Mouse (Mus musculus) embryo, embryonic 9.5 days (tissue): Measurements from ENCODE around the gene Slc10a1.

Source experiments
- DNase-seq: peaks from one replicate; pipeline ENCODE4 v3.0.0-alpha.2; 2017; ENCODE audit errors: extremely low spot score

Gene Slc10a1

DNA sequence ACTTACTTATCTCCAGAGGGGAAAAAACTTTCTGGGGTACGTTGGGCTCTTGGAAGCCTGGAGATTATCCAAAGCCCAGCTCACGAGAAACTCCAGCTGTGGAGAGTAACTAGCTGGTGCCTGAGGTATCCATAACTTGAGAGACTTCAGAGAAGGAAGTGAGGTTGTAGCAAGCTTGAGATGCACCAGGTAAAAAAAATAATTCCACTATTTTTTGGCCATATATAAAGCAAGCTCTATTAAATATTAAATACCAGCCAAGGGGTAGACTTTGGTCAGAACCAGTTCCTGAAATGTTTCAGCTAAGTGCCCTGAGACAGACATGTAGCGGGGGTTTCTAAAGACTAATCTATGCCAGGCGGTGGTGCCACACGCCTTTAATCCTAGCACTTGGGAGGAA, at the start of gene Slc10a1:
Gene Slc10a1, minus strand, starts transcription at position 101 of the 400 bp plus-strand sequence.
- no peak for DNase-seq

DNA sequence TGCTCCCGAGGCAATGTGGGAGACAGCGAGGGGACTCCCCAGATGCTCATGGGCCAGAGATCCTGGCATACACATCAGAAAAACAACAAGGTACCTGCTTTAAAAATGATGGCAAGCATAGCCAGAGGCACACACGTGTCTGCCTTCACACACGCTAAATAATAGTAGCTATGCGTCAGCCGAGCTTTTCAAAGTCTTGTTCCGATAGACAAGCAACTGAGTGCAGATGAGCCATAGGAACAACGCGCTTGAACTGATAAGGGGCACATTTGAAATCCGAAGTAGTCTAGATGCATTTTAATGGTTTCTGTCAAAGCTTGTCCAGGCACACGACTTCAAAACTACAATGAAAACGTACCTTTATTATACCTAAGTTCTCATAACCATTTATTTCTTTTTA, 49.1 kb upstream of the Slc10a1 start:
- DNase-seq, result no peak

GRCm38 (mm10) chr12:81013496-81013895, 45.0 kb upstream of the Slc10a1 start:
- no peak for DNase-seq

GRCm38 (mm10) chr12:81011994-81012393, 43.5 kb upstream of the Slc10a1 start:
- DNase-seq, result no peak

DNA sequence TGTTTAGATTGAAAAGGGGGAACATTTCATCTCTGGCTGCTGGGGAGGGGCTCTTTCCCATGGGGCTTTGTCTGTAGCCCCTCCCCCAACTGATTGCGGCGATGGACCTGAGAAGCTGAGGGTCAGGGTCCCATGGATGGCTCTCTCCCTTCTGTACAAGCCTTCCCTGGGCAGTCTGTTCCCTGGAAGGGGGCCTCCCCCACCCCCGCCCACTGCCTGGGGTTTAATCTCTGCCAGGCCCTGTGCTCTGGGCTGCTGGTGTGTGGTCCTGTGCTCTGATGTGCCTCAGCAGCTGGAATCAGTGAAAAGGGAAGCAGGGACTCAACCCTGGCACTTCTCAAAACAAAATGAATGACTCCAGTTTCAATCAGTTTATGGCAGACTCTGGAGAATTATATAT, 41.3 kb upstream of the Slc10a1 start:
- DNase-seq, result peak; percentile 34

DNA sequence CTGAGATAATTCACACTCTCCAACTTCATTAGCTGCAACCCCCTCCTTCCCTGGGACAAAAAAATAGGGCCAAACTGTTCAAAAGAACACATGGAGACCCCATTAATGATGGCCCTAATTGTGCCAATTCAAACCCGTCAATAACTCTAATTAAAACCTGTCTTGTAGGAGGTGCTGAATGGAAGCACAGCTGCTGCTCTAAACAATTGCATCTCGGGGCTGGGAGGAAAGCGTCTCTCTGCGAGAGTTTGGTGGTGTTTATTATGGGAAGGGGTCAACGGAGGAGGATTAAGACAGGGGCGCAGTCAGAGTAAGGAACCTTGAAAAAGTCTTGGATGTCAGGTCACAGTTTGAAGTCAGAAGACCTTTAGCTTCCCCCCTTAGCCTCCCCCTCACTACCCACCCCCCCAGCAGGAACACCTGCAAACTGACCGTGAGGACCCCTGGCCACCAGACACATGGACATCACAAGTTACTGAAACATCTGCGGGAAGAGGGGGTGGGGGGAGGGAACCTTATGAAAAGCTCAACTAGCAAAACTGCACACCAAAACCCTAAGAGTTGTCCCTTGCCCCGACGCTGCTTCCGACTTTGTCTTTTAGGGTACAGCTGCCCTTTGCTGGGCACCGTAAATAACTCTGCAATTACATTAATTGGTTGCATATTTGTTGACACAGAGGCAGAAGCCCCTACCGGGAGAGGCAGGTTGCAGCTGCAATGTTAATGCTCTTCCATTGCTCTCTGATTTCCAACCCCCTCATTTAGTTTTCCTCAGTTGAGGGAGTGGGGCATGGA, 34.5 kb upstream of the Slc10a1 start:
- peak; percentile 48 for DNase-seq

GRCm38 (mm10) chr12:81000924-81001323, 32.4 kb upstream of the Slc10a1 start:
- no peak for DNase-seq

GRCm38 (mm10) chr12:80998528-80999221, 30.2 kb upstream of the Slc10a1 start:
- peak; percentile 45 for DNase-seq

DNA sequence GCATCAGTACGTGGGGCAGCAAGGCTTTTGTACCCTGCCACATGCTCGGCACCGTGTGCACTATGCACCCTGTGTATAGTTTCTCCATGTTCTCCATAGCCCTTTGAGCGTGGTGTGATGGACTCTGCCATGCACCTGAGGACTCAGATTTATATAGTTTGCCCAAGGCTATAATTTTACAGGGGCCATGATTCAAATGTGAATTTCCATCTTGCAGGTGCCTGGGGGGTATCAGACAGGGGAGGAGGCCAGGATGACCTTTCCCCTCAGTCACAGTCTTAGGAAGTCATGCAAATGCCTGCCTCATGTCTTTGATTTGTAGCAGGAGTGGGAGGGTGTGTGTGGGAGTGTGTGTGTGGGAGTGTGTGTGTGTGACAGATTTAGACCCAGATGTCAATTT, 29.1 kb upstream of the Slc10a1 start:
- DNase-seq, result no peak

DNA sequence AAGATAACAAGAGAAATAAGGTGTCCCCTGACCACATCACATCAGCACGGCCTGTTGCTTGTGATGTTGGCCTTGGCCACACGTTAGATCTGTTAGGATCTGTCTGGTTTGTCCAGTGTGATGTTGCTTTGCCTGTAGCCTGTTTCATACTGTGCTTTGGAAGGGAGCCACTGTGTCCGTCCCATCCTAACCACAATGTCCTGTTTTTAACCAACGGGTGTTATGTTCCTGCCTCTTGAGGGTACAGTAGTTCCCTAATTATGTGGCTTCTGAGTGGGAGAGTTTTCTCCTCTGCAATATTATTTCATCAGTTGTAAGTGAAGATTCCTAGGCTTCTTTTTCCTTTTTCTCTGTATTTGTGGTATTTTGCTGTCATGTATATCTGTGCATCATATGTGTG, 26.8 kb upstream of the Slc10a1 start:
- DNase-seq, result no peak

GRCm38 (mm10) chr12:80993773-80994172, 25.3 kb upstream of the Slc10a1 start:
- DNase-seq, result no peak

- no peak for DNase-seq
Measured at GRCm38 (mm10) chr12:80992540-80993122, 24.1 kb upstream of the Slc10a1 start.

DNA sequence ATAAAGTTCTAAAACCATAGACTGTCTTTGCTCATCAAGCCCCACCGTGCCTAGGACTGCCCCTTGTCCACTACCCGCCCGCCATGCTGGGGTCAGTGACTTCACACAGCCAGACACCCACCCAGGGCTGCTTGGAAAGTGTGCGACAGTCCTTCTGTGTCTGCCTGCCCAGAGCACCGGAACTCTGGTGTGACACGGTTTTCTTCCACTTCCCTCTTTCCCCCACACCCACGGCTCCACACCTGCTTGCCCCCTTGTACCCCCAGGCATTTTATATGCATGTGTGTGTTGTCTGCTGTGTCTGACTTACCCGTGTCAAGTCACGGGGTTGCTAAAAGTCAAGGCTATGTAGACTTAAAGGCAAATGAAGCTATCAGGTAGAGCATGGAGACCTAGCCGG, 23.3 kb upstream of the Slc10a1 start:
- DNase-seq, result no peak

DNA sequence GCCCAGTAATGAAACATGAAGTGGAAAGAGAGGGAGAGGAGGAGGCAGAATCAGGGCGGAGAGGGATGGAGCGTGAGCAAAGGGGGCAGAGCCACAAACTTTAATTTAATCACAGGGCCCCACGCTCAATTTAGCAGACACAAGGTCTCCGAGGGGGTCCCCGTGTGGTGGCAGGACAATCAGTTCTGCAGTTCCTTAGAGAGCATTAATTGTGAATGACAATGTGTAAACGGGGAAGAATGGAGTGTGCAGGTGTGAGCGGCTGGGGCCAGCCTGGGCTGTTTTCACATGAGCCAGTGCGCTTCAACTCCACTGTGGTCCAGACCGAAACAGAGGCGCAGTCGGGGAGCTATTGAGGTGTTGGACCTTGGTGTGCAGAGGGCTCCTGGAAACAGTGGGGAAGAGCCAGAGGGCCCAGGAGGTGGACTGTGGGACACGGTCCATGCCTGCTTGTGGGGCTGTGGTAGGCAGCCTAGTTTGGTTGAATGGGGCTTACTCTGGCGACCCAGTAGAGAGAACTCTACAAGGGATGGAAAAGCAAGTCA, 22.5 kb upstream of the Slc10a1 start:
- DNase-seq, result no peak

GRCm38 (mm10) chr12:80988286-80988685, 19.8 kb upstream of the Slc10a1 start:
- DNase-seq, result no peak

- no peak for DNase-seq
Measured at GRCm38 (mm10) chr12:80986628-80987027, 18.1 kb upstream of the Slc10a1 start.

- DNase-seq, result no peak
Measured at GRCm38 (mm10) chr12:80983695-80984094, 15.2 kb upstream of the Slc10a1 start.

GRCm38 (mm10) chr12:80982326-80982725, 13.8 kb upstream of the Slc10a1 start:
- peak; percentile 77 for DNase-seq

DNA sequence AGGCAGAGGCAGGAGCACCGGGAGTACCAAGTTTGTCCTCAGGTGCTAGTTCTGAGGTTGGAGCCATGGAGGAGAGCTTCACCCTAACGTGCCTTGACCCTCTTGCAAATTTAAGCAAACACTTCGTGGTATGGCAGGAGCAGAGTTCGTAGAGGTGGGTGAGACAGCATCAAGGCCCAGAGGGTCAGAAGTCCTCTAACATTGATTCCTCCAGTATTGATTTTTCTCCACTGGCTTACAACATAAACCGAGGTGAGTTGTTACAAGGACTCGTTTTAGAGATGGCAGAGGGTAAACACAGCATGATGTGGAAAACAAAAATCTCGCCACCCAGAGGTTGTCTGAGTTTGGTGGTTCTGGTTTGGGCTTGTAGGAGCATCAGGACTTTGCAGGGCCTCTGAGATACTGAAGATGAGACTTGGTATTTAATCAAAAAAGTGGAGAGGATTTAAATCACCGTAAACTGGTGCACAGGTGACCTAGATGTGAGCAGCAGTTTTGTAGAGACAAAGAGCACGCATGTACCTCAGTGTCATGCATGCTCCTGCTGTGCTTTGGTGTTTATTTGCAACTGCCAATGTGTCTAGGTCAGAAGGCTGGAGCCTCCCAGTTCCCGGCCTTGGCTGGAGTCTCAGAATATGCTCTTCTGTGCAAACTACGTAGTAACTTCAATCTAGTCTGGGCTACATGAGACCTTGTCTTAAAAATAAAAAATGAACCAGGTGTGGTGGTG, 7.6 kb upstream of the Slc10a1 start:
- no peak for DNase-seq

- DNase-seq, result no peak
Measured at GRCm38 (mm10) chr12:80971756-80972155, 3.3 kb upstream of the Slc10a1 start.

DNA sequence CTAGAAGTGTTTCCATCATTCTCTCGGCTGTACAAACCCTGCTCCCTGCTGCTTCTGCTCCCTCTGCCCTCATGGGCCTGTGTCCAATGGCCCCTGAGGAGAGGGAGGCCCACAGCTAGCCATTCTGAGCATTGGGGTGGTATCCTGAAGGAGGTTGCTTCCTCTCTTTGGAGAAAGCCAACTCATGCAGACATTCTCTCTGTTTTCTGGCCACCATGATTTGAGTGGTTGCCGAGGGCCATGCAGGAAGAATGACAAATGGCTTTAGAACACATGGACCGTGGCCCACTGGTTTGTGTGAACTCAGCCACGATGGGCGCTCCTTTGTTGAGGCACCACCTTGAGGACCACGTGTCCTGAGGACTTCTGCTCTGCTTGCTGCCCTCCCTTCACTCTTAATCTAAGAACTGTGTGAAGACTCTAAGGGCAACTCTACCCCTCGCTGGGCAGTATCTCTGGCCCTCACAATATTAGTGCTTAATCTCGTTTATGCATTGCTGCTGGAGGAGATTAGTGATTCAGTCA, 1.7 kb upstream of the Slc10a1 start:
- no peak for DNase-seq

DNA sequence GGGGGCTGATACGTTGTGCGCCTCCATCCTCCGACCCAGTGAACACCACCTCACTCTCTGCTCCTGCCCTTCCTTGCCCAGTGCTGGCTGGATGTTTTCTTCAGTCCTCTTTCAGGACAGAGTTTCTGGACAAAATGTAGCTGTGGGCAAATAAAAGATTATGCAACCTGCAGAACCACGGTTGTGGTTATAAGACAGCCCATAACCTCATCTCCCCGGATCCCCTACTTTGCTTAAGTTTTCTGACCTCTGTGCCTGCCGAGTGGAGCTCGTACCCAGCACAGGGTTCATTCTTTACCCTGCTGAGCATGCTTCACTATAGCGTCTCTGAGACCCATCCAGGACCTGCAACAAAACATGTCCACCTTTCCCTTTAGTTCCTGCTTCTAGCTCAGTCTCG, 587 bp downstream of the Slc10a1 start:
- no peak for DNase-seq
